Mouse (Mus musculus) naive thymus-derived CD4-positive, alpha-beta T cell, adult 2 months (primary cell): ENCODE data around the gene Fanca.
"Not testable (repeated sequence)": the region's sequence is repeated elsewhere in the genome, so short reads cannot be mapped to it uniquely, and the experiment has no call there.

Experiments used
- DNase-seq: peaks from one replicate; pipeline ENCODE4 v3.0.0-alpha.2; 2011; ENCODE audit warnings: low read depth

Fanca gene

GRCm38 (mm10) chr8:123330701-123331100, 12.3 kb upstream of the Fanca start:
- DNase-seq, result no peak

GRCm38 (mm10) chr8:123329961-123330360, 11.6 kb upstream of the Fanca start:
- no peak for DNase-seq

- no peak for DNase-seq
These were observed 11.0 kb upstream of the Fanca start for GRCm38 (mm10) chr8:123329350-123329749.

- DNase-seq, result no peak
These were observed 10.2 kb upstream of the Fanca start for GRCm38 (mm10) chr8:123328552-123328951.

- DNase-seq, result peak; percentile 89
These were observed 1.3 kb upstream of the Fanca start for GRCm38 (mm10) chr8:123319522-123320164.

GRCm38 (mm10) chr8:123317781-123318466, 452 bp downstream of the Fanca start:
- DNase-seq, result no peak

- no peak for DNase-seq
These were observed 9.6 kb downstream of the Fanca start for GRCm38 (mm10) chr8:123308738-123309137.

- no peak for DNase-seq
These were observed 20.1 kb downstream of the Fanca start for GRCm38 (mm10) chr8:123298301-123298700.

- DNase-seq, result no peak
These were observed 25.6 kb downstream of the Fanca start for GRCm38 (mm10) chr8:123292785-123293184.

- DNase-seq, result no peak
These were observed 26.1 kb downstream of the Fanca start for GRCm38 (mm10) chr8:123292281-123292680.

- no peak for DNase-seq
These were observed 26.7 kb downstream of the Fanca start for GRCm38 (mm10) chr8:123291716-123292115.

GRCm38 (mm10) chr8:123290679-123291078, 27.7 kb downstream of the Fanca start:
- no peak for DNase-seq

- peak; percentile 10 for DNase-seq
These were observed 28.2 kb downstream of the Fanca start for GRCm38 (mm10) chr8:123290166-123290565.

GRCm38 (mm10) chr8:123287362-123287761, 31.0 kb downstream of the Fanca start:
- no peak for DNase-seq

GRCm38 (mm10) chr8:123284493-123284892, 33.9 kb downstream of the Fanca start:
- DNase-seq, result no peak

- no peak for DNase-seq
These were observed 34.4 kb downstream of the Fanca start for GRCm38 (mm10) chr8:123283991-123284390.

- DNase-seq, result not testable (repeated sequence)
These were observed 35.4 kb downstream of the Fanca start for GRCm38 (mm10) chr8:123282994-123283393.

- no peak for DNase-seq
These were observed 37.9 kb downstream of the Fanca start for GRCm38 (mm10) chr8:123280302-123281094.

GRCm38 (mm10) chr8:123279828-123280227, 38.5 kb downstream of the Fanca start:
- no peak for DNase-seq

- DNase-seq, result no peak
These were observed 39.9 kb downstream of the Fanca start for GRCm38 (mm10) chr8:123278445-123278844.

GRCm38 (mm10) chr8:123275096-123275495, 43.3 kb downstream of the Fanca start:
- DNase-seq, result no peak

GRCm38 (mm10) chr8:123274447-123274846, 43.9 kb downstream of the Fanca start:
- DNase-seq, result no peak

GRCm38 (mm10) chr8:123271901-123272300, 46.5 kb downstream of the Fanca start:
- no peak for DNase-seq
